Mouse (Mus musculus) liver, embryonic 13.5 days (tissue): Measurements from ENCODE around the gene Olfr477. TPM values are rescaled to one million over a fixed set of nuclear protein-coding genes. Genes with fewer than 3 reads are reported as not detected.
"Not testable (repeated sequence)": the region's sequence is repeated elsewhere in the genome, so short reads cannot be mapped to it uniquely, and the experiment has no call there.

ENCODE experiments used
- ATAC-seq: fragments of 200-750 bp; cut with Nextera tagmentation; 2 replicates; pipeline ENCODE4 v1.8.0; 2017; ENCODE audit warnings: low read depth, mild to moderate bottlenecking, moderate number of reproducible peaks, moderate library complexity
- DNase-seq: peaks from one replicate; pipeline ENCODE4 v3.0.0; 2022
- H3K27ac ChIP-seq: fragments of 300-500 bp; sonication (generic); 2 replicates; pipeline ENCODE4 v1.5.1; 2015; ENCODE audit warnings: moderate library complexity, mild to moderate bottlenecking, inconsistent platforms
- H3K27me3 ChIP-seq: fragments of 300-500 bp; sonication (generic); 2 replicates; pipeline ENCODE4 v1.6.1; 2015; ENCODE audit warnings: mild to moderate bottlenecking, inconsistent platforms
- H3K36me3 ChIP-seq: fragments of 300-500 bp; sonication (generic); 2 replicates; pipeline ENCODE4 v1.6.1; 2015; ENCODE audit warnings: mild to moderate bottlenecking, inconsistent platforms
- H3K4me1 ChIP-seq: fragments of 300-500 bp; sonication (generic); replicated peaks from 2 replicates; pipeline ENCODE4 v1.6.1; 2015; ENCODE audit warnings: inconsistent platforms
- H3K4me2 ChIP-seq: fragments of 300-500 bp; sonication (generic); 2 replicates; pipeline ENCODE4 v1.6.1; 2015; ENCODE audit warnings: inconsistent platforms, mild to moderate bottlenecking, moderate library complexity
- H3K4me3 ChIP-seq: fragments of 300-500 bp; sonication (generic); replicated peaks from 2 replicates; pipeline ENCODE4 v1.5.1; 2015; ENCODE audit warnings: mild to moderate bottlenecking, inconsistent platforms
- H3K9ac ChIP-seq: fragments of 300-500 bp; sonication (generic); 2 replicates; pipeline ENCODE4 v1.6.1; 2015; ENCODE audit warnings: mild to moderate bottlenecking, inconsistent platforms
- H3K9me3 ChIP-seq: fragments of 300-500 bp; sonication (generic); replicated peaks from 2 replicates; pipeline ENCODE4 v1.6.1; 2016; ENCODE audit warnings: inconsistent platforms
- WGBS: fragments of 180-500 bp; shearing (Covaris S2); methylation state at CpG from one replicate; pipeline ENCODE4 v1.1.7; 2015; ENCODE audit not compliant: insufficient replicate concordance; 5-methylcytosine and 5-hydroxymethylcytosine counted together
- polyA plus RNA-seq: library from polyadenylated mRNA; unstranded; fragments of >200 nt; fragmentation: Nextera tagmentation; extraction: Ambion mirVana; gene quantifications from 2 replicates; pipeline ENCODE4 v1.2.1, GENCODE M21; 2015

The Olfr477 gene
- polyA plus RNA-seq, result not detected in 2 replicates

GRCm38 (mm10) chr7:107986393-107986792, at the start of gene Olfr477:
TSS of gene Olfr477 (plus strand) at chr7:107986693.
- WGBS, result 47% methylated on average over 2 of the region's 2 CpGs
- no peaks in the 10 kb centered on the region for H3K4me1 ChIP-seq

GRCm38 (mm10) chr7:107952539-107952938, 34.0 kb upstream of the Olfr477 start:
- H3K4me3 ChIP-seq, H3K36me3 ChIP-seq, H3K4me2 ChIP-seq, ATAC-seq, H3K9me3 ChIP-seq, H3K27me3 ChIP-seq, H3K9ac ChIP-seq, H3K27ac ChIP-seq, H3K4me1 ChIP-seq, DNase-seq: not testable (repeated sequence)
- 77% methylated on average over 12 of the region's 12 CpGs for WGBS

More at GRCm38 (mm10) chr7:107986393-107986792, at the start of gene Olfr477:
- Histone ChIP-seq H3K27me3 (no peaks in the 10 kb centered on the region), H3K4me3 (no peak within 1 kb of the TSS), H3K27ac (no peak within 1 kb of the TSS), H3K9me3 (no peaks in the 10 kb centered on the region), H3K9ac (no peak within 1 kb of the TSS), H3K36me3 (no peaks in the 10 kb centered on the region), H3K4me2 (no peak within 1 kb of the TSS)
- DNase-seq (no peak), ATAC-seq (no peak)

GRCm38 (mm10) chr7:107954343-107954742, 32.1 kb upstream of the Olfr477 start, which contains the start of gene Olfr474:
TSS of gene Olfr474 (plus strand) at chr7:107954643.
- no peaks in the 10 kb centered on the region; the same call in 1 of the 2 replicates for H3K9me3 ChIP-seq
- H3K27ac ChIP-seq, result no peak within 1 kb of the TSS
- no peak for DNase-seq
- no peak within 1 kb of the TSS for H3K4me3 ChIP-seq
- no peak within 1 kb of the TSS for H3K4me2 ChIP-seq
- no peaks in the 10 kb centered on the region for H3K4me1 ChIP-seq
- no peak within 1 kb of the TSS for H3K9ac ChIP-seq
- H3K36me3 ChIP-seq, result no peaks in the 10 kb centered on the region
- no peaks in the 10 kb centered on the region for H3K27me3 ChIP-seq
- ATAC-seq, result no peak
- 54% methylated on average over 1 of the region's 1 CpGs for WGBS

GRCm38 (mm10) chr7:107964503-107964902, 22.0 kb upstream of the Olfr477 start, which contains the start of gene Olfr476:
TSS of gene Olfr476 (plus strand) at chr7:107964803.
- Histone ChIP-seq H3K9me3 (no peaks in the 10 kb centered on the region), H3K36me3 (no peaks in the 10 kb centered on the region), H3K4me2 (no peak within 1 kb of the TSS), H3K27ac (no peak within 1 kb of the TSS), H3K4me1 (no peaks in the 10 kb centered on the region), H3K9ac (no peak within 1 kb of the TSS), H3K27me3 (no peaks in the 10 kb centered on the region), H3K4me3 (no peak within 1 kb of the TSS)
- 31% methylated on average over 1 of the region's 1 CpGs for whole genome bisulfite sequencing
- ATAC-seq (no peak), DNase-seq (no peak)

GRCm38 (mm10) chr7:108014256-108014655, 27.8 kb downstream of the Olfr477 start:
- not testable (repeated sequence) for H3K4me3 ChIP-seq, DNase-seq, ATAC-seq, H3K9me3 ChIP-seq, H3K27ac ChIP-seq, H3K4me1 ChIP-seq, H3K9ac ChIP-seq, H3K36me3 ChIP-seq, H3K4me2 ChIP-seq, H3K27me3 ChIP-seq

GRCm38 (mm10) chr7:108033889-108034288, 47.4 kb downstream of the Olfr477 start, which contains the start of gene Olfr478:
TSS of gene Olfr478 (minus strand) at chr7:108033989.
- WGBS, result 56% methylated on average over 3 of the region's 3 CpGs
- Histone ChIP-seq H3K9me3 (0 out of 2 replicates have a peak, but pooled peaks cover 2% of the 10 kb centered on the region), H3K36me3 (no peaks in the 10 kb centered on the region), H3K4me1 (no peaks in the 10 kb centered on the region), H3K9ac (no peak within 1 kb of the TSS), H3K27ac (no peak within 1 kb of the TSS), H3K4me3 (no peak within 1 kb of the TSS), H3K4me2 (no peak within 1 kb of the TSS), H3K27me3 (no peaks in the 10 kb centered on the region)
- ATAC-seq (no peak), DNase-seq (no peak)

Other genes starting within 250 kb of the Olfr477 start
- gene Cyb5r2, start 228.7 kb upstream of the Olfr477 start, polyA plus RNA-seq, result 0.03 and 0.09 TPM in 2 replicates
- not detected in 2 replicates for gene Ovch2, start 185.5 kb upstream of the Olfr477 start, polyA plus RNA-seq
- gene Olfr467, start 174.4 kb upstream of the Olfr477 start, polyA plus RNA-seq, result not detected in 2 replicates
- not detected in 2 replicates for gene Olfr469, start 161.2 kb upstream of the Olfr477 start, polyA plus RNA-seq
- gene Olfr470, start 139.2 kb upstream of the Olfr477 start, polyA plus RNA-seq, result not detected in 2 replicates
- gene Olfr472, start 88.8 kb upstream of the Olfr477 start, polyA plus RNA-seq, result not detected in 2 replicates
- gene Olfr473, start 56.2 kb upstream of the Olfr477 start, polyA plus RNA-seq, result not detected in 2 replicates
- gene Olfr474, start 32.0 kb upstream of the Olfr477 start, polyA plus RNA-seq, result not detected in 2 replicates
- gene Olfr476, start 21.9 kb upstream of the Olfr477 start, polyA plus RNA-seq, result not detected in 2 replicates
- gene Olfr478, start 47.3 kb downstream of the Olfr477 start, polyA plus RNA-seq, result not detected in 2 replicates
- gene Olfr479, start 64.0 kb downstream of the Olfr477 start, polyA plus RNA-seq, result not detected in 2 replicates
- gene Olfr480, start 80.7 kb downstream of the Olfr477 start, polyA plus RNA-seq, result not detected in 2 replicates
- gene Olfr481, start 93.2 kb downstream of the Olfr477 start, polyA plus RNA-seq, result not detected in 2 replicates
- 0.06 TPM in 1 of 2 replicates, not detected in the other for gene Olfr482, start 110.9 kb downstream of the Olfr477 start, polyA plus RNA-seq
- gene Olfr483, start 114.2 kb downstream of the Olfr477 start, polyA plus RNA-seq, result not detected in 2 replicates
- not detected in 2 replicates for gene Olfr484, start 140.8 kb downstream of the Olfr477 start, polyA plus RNA-seq
- not detected in 2 replicates for gene Olfr485, start 173.2 kb downstream of the Olfr477 start, polyA plus RNA-seq
- gene Olfr486, start 186.0 kb downstream of the Olfr477 start, polyA plus RNA-seq, result not detected in 2 replicates
- gene Olfr487, start 227.9 kb downstream of the Olfr477 start, polyA plus RNA-seq, result not detected in 2 replicates